Comparison of ENCODE assay signal across 24 mouse cellular contexts in genomic region chr5:143874571-143874970, GRCm38 (mm10). TPM values are rescaled to one million over a fixed set of nuclear protein-coding genes. Genes with fewer than 3 reads are reported as not detected.
DNase-seq lines count a peak whose midpoint lies in the region; ATAC-seq and TF ChIP-seq lines count a peak whose summit lies in the region.
"Had no signal": no experiment of that assay in that cellular context is flagged by ENCODE, and none has a peak within 500 bp of the region (broad histone marks: within the 10 kb centered on the region; RNA-seq: fewer than 3 reads in every experiment).

No protein-coding gene starts in this region.

- H3K27me3 ChIP-seq in kidney, embryonic 15.5 days: no peaks in the 10 kb centered on the region
- H3K27me3 ChIP-seq in stomach, embryonic 15.5 days (replicated peaks): no peaks in the 10 kb centered on the region
- no peaks in the 10 kb centered on the region for H3K27me3 ChIP-seq in stomach, postnatal 0 days (ENCODE audit: control insufficient read depth, insufficient read depth, low read length)
- H3K27me3 ChIP-seq in hindbrain, embryonic 13.5 days: no peaks in the 10 kb centered on the region
- H3K27me3 ChIP-seq in cerebellum, adult 2 months (ENCODE audit: control insufficient read depth, insufficient read depth, low read length): no peaks in the 10 kb centered on the region
- H3K27me3 ChIP-seq: CH12.LX; forebrain, embryonic 15.5 days; limb, embryonic 12.5 days had no signal

- no peak for TF ChIP-seq POLR2A in cerebellum, adult 2 months (IDR thresholded peaks at IDR 0.05; ENCODE audit: borderline replicate concordance, insufficient read depth, low read length)

- DNase-seq in kidney, adult 9 months: no peak
- DNase-seq in stomach, postnatal 0 days (ENCODE audit: low spot score): no peak
- DNase-seq in cerebellum, adult 2 months: no peak
- DNase-seq: B cell, adult 2 months; cerebellum, adult 8-10 months; kidney, postnatal 4 days; lung, embryonic 14.5 days had no signal

- peak; percentile 58; the same call in 1 of the 2 replicates for ATAC-seq in kidney, embryonic 15.5 days (replicated peaks; ENCODE audit: low FRiP score)
- ATAC-seq in stomach, embryonic 15.5 days (ENCODE audit: insufficient read depth, low FRiP score, low read depth): peak; percentile 50; the same call in 1 of the 2 replicates
- no peak for ATAC-seq in stomach, postnatal 0 days (ENCODE audit: low FRiP score, low TSS enrichment)
- ATAC-seq in erythroid progenitor cell, adult 5-6 weeks (replicated peaks; ENCODE audit: low FRiP score, poor library complexity, severe bottlenecking): peak; percentile 18; the same call in 1 of the 2 replicates
- no peak for ATAC-seq in hindbrain, embryonic 13.5 days (ENCODE audit: low FRiP score)
- ATAC-seq: forebrain, embryonic 15.5 days; hindbrain, embryonic 16.5 days; intestine, embryonic 16.5 days had no signal

- H3K4me2 ChIP-seq in kidney, embryonic 15.5 days: no peak overlapping the region
- no peak overlapping the region for H3K4me2 ChIP-seq in stomach, embryonic 15.5 days
- no peak overlapping the region for H3K4me2 ChIP-seq in stomach, postnatal 0 days (replicated peaks; ENCODE audit: low read depth)
- no peak overlapping the region for H3K4me2 ChIP-seq in hindbrain, embryonic 13.5 days
- H3K4me2 ChIP-seq: forebrain, embryonic 15.5 days; limb, embryonic 12.5 days; lung, embryonic 14.5 days had no signal

- TF ChIP-seq EP300 in stomach, postnatal 0 days (optimal IDR thresholded peaks at IDR 0.05): no peak

- no peak for TF ChIP-seq CTCF in stomach, postnatal 0 days (IDR thresholded peaks at IDR 0.05; ENCODE audit: low read depth)
- TF ChIP-seq CTCF in cerebellum, adult 2 months (IDR thresholded peaks at IDR 0.05; ENCODE audit: borderline replicate concordance, insufficient read depth, low read depth, low read length): no peak

- no peaks in the 10 kb centered on the region for H3K4me1 ChIP-seq in kidney, embryonic 15.5 days
- H3K4me1 ChIP-seq in stomach, embryonic 15.5 days: no peaks in the 10 kb centered on the region
- no peaks in the 10 kb centered on the region for H3K4me1 ChIP-seq in stomach, postnatal 0 days (replicated peaks; ENCODE audit: control insufficient read depth, insufficient read depth)
- no peaks in the 10 kb centered on the region for H3K4me1 ChIP-seq in hindbrain, embryonic 13.5 days (replicated peaks)
- H3K4me1 ChIP-seq in cerebellum, adult 2 months (ENCODE audit: control insufficient read depth, insufficient read depth, low read length): no peaks in the 10 kb centered on the region
- H3K4me1 ChIP-seq: forebrain, embryonic 15.5 days; heart, embryonic 10.5 days; limb, embryonic 12.5 days; midbrain, embryonic 10.5 days had no signal

- H3K9me3 ChIP-seq in kidney, embryonic 15.5 days (replicated peaks): no peaks in the 10 kb centered on the region
- no peaks in the 10 kb centered on the region for H3K9me3 ChIP-seq in stomach, embryonic 15.5 days
- H3K9me3 ChIP-seq in stomach, postnatal 0 days (ENCODE audit: control insufficient read depth, low read length): no peaks in the 10 kb centered on the region
- H3K9me3 ChIP-seq in hindbrain, embryonic 13.5 days: no peaks in the 10 kb centered on the region
- H3K9me3 ChIP-seq: forebrain, embryonic 15.5 days; heart, embryonic 10.5 days; limb, embryonic 12.5 days; midbrain, embryonic 10.5 days had no signal

- H3K27ac ChIP-seq in kidney, embryonic 15.5 days: no peak overlapping the region
- H3K27ac ChIP-seq in stomach, embryonic 15.5 days: no peak overlapping the region
- no peak overlapping the region for H3K27ac ChIP-seq in stomach, postnatal 0 days (replicated peaks)
- no peak overlapping the region for H3K27ac ChIP-seq in hindbrain, embryonic 13.5 days
- no peak overlapping the region for H3K27ac ChIP-seq in cerebellum, adult 2 months (ENCODE audit: insufficient read depth, low read length)
- H3K27ac ChIP-seq: forebrain, embryonic 15.5 days; heart, embryonic 10.5 days; limb, embryonic 12.5 days; macrophage; midbrain, embryonic 10.5 days had no signal

- H3K9ac ChIP-seq in kidney, embryonic 15.5 days: no peak overlapping the region
- H3K9ac ChIP-seq in stomach, embryonic 15.5 days: no peak overlapping the region
- H3K9ac ChIP-seq in stomach, postnatal 0 days (ENCODE audit: low read length): no peak overlapping the region
- no peak overlapping the region for H3K9ac ChIP-seq in hindbrain, embryonic 13.5 days
- H3K9ac ChIP-seq: forebrain, embryonic 15.5 days; limb, embryonic 12.5 days; lung, embryonic 14.5 days had no signal

- 64% methylated on average over 4 of the region's 4 CpGs for WGBS in kidney, embryonic 15.5 days
- 61% methylated on average over 4 of the region's 4 CpGs for WGBS in stomach, embryonic 15.5 days
- 55% methylated on average over 4 of the region's 4 CpGs for WGBS in stomach, postnatal 0 days
- 71% methylated on average over 4 of the region's 4 CpGs for WGBS in hindbrain, embryonic 13.5 days
- 69% methylated on average over 4 of the region's 4 CpGs for WGBS in cerebellum, adult 2 months

- H3K36me3 ChIP-seq in kidney, embryonic 15.5 days: peaks cover 70% of the 10 kb centered on the region
- peaks cover 15% of the 10 kb centered on the region for H3K36me3 ChIP-seq in stomach, embryonic 15.5 days
- H3K36me3 ChIP-seq in stomach, postnatal 0 days (ENCODE audit: control insufficient read depth, insufficient read depth, low read length): peaks cover 20% of the 10 kb centered on the region
- H3K36me3 ChIP-seq in hindbrain, embryonic 13.5 days: peaks cover 77% of the 10 kb centered on the region

- no peak overlapping the region for H3K4me3 ChIP-seq in kidney, embryonic 15.5 days (replicated peaks)
- no peak overlapping the region for H3K4me3 ChIP-seq in stomach, embryonic 15.5 days (replicated peaks)
- H3K4me3 ChIP-seq in stomach, postnatal 0 days (ENCODE audit: low read depth, low read length): no peak overlapping the region
- no peak overlapping the region for H3K4me3 ChIP-seq in hindbrain, embryonic 13.5 days
- H3K4me3 ChIP-seq in cerebellum, adult 2 months (replicated peaks; ENCODE audit: insufficient read depth, low read depth, low read length): no peak overlapping the region
- H3K4me3 ChIP-seq: forebrain, embryonic 15.5 days; heart, embryonic 10.5 days; limb, embryonic 12.5 days; midbrain, embryonic 10.5 days had no signal

RNA-seq across cellular contexts. Expression of gene Ankrd61, which starts 22.9 kb away (rescaled TPM):
- polyA plus RNA-seq in kidney, embryonic 15.5 days (2015; fragmentation: Nextera tagmentation; extraction: Ambion mirVana): 0.36 and 0.58 TPM in 2 replicates
- polyA plus RNA-seq in stomach, embryonic 15.5 days (2015; fragmentation: Nextera tagmentation; extraction: Ambion mirVana): 0.17 and 0.22 TPM in 2 replicates
- polyA plus RNA-seq in stomach, postnatal 0 days (2015; fragmentation: Nextera tagmentation; extraction: Ambion mirVana): 0.08 TPM in 1 of 2 replicates, not detected in the other
- total RNA-seq in erythroid progenitor cell, adult 5-6 weeks (2015; ENCODE audit: low replicate concordance): not detected in 2 replicates
- total RNA-seq in erythroid progenitor cell, adult 5-6 weeks (2017; ENCODE audit: low replicate concordance): 1.2 and 2.3 TPM in 2 replicates
- 0.43 and 0.66 TPM in 2 replicates for polyA plus RNA-seq in hindbrain, embryonic 13.5 days (2015; fragmentation: Nextera tagmentation; extraction: Ambion mirVana)
- polyA plus RNA-seq in cerebellum, adult 2 months (2012; rRNA removed): 0.29 and 0.44 TPM in 2 replicates
- total RNA-seq: left cerebral cortex, postnatal 14 days; midbrain, postnatal 0 days had no signal
- polyA plus RNA-seq: macrophage had no signal

RNA-seq across cellular contexts. Expression of gene Aimp2, which starts 35.1 kb away (rescaled TPM):
- polyA plus RNA-seq in kidney, embryonic 15.5 days (2015; fragmentation: Nextera tagmentation; extraction: Ambion mirVana): 113 TPM in 2 replicates
- 88.2 and 105 TPM in 2 replicates for polyA plus RNA-seq in stomach, embryonic 15.5 days (2015; fragmentation: Nextera tagmentation; extraction: Ambion mirVana)
- polyA plus RNA-seq in stomach, postnatal 0 days (2015; fragmentation: Nextera tagmentation; extraction: Ambion mirVana): 65.6 and 69.4 TPM in 2 replicates
- total RNA-seq in erythroid progenitor cell, adult 5-6 weeks (2015; ENCODE audit: low replicate concordance): 25.2 and 34.8 TPM in 2 replicates
- total RNA-seq in erythroid progenitor cell, adult 5-6 weeks (2017; ENCODE audit: low replicate concordance): 14.9 and 75.8 TPM in 2 replicates
- polyA plus RNA-seq in hindbrain, embryonic 13.5 days (2015; fragmentation: Nextera tagmentation; extraction: Ambion mirVana): 82.8 and 83.2 TPM in 2 replicates
- polyA plus RNA-seq in cerebellum, adult 2 months (2012; rRNA removed): 50.2 and 55.4 TPM in 2 replicates

RNA-seq across cellular contexts. Expression of gene Pms2, which starts 35.2 kb away (rescaled TPM):
- polyA plus RNA-seq in kidney, embryonic 15.5 days (2015; fragmentation: Nextera tagmentation; extraction: Ambion mirVana): 31.9 and 32.9 TPM in 2 replicates
- 22.7 and 24.9 TPM in 2 replicates for polyA plus RNA-seq in stomach, embryonic 15.5 days (2015; fragmentation: Nextera tagmentation; extraction: Ambion mirVana)
- polyA plus RNA-seq in stomach, postnatal 0 days (2015; fragmentation: Nextera tagmentation; extraction: Ambion mirVana): 8.0 and 8.9 TPM in 2 replicates
- 36.0 and 49.0 TPM in 2 replicates for total RNA-seq in erythroid progenitor cell, adult 5-6 weeks (2015; ENCODE audit: low replicate concordance)
- 79.1 and 92.9 TPM in 2 replicates for total RNA-seq in erythroid progenitor cell, adult 5-6 weeks (2017; ENCODE audit: low replicate concordance)
- polyA plus RNA-seq in hindbrain, embryonic 13.5 days (2015; fragmentation: Nextera tagmentation; extraction: Ambion mirVana): 26.8 and 33.1 TPM in 2 replicates
- 17.2 and 18.5 TPM in 2 replicates for polyA plus RNA-seq in cerebellum, adult 2 months (2012; rRNA removed)

RNA-seq across cellular contexts. Expression of gene Gm42421, which starts 53.4 kb away (rescaled TPM):
- 0.59 and 0.83 TPM in 2 replicates for polyA plus RNA-seq in kidney, embryonic 15.5 days (2015; fragmentation: Nextera tagmentation; extraction: Ambion mirVana)
- polyA plus RNA-seq in stomach, embryonic 15.5 days (2015; fragmentation: Nextera tagmentation; extraction: Ambion mirVana): 0.42 and 0.77 TPM in 2 replicates
- polyA plus RNA-seq in stomach, postnatal 0 days (2015; fragmentation: Nextera tagmentation; extraction: Ambion mirVana): 0.28 TPM in 1 of 2 replicates, not detected in the other
- total RNA-seq in erythroid progenitor cell, adult 5-6 weeks (2015; ENCODE audit: low replicate concordance): 10.5 TPM in 1 of 2 replicates, not detected in the other
- 0.90 and 8.6 TPM in 2 replicates for total RNA-seq in erythroid progenitor cell, adult 5-6 weeks (2017; ENCODE audit: low replicate concordance)
- 1.9 and 2.4 TPM in 2 replicates for polyA plus RNA-seq in hindbrain, embryonic 13.5 days (2015; fragmentation: Nextera tagmentation; extraction: Ambion mirVana)
- 3.3 and 3.4 TPM in 2 replicates for polyA plus RNA-seq in cerebellum, adult 2 months (2012; rRNA removed)
- total RNA-seq: gastrocnemius, adult 8-10 months; hematopoietic stem cell, adult 5-6 weeks; midbrain, postnatal 0 days had no signal
- polyA plus RNA-seq: kidney, embryonic 16.5 days had no signal

RNA-seq across cellular contexts. Expression of gene Eif2ak1, which starts 57.0 kb away (rescaled TPM):
- polyA plus RNA-seq in kidney, embryonic 15.5 days (2015; fragmentation: Nextera tagmentation; extraction: Ambion mirVana): 41.1 and 43.3 TPM in 2 replicates
- 34.3 and 36.1 TPM in 2 replicates for polyA plus RNA-seq in stomach, embryonic 15.5 days (2015; fragmentation: Nextera tagmentation; extraction: Ambion mirVana)
- polyA plus RNA-seq in stomach, postnatal 0 days (2015; fragmentation: Nextera tagmentation; extraction: Ambion mirVana): 18.7 and 19.9 TPM in 2 replicates
- total RNA-seq in erythroid progenitor cell, adult 5-6 weeks (2015; ENCODE audit: low replicate concordance): 247 and 263 TPM in 2 replicates
- total RNA-seq in erythroid progenitor cell, adult 5-6 weeks (2017; ENCODE audit: low replicate concordance): 329 and 365 TPM in 2 replicates
- 45.5 and 50.3 TPM in 2 replicates for polyA plus RNA-seq in hindbrain, embryonic 13.5 days (2015; fragmentation: Nextera tagmentation; extraction: Ambion mirVana)
- polyA plus RNA-seq in cerebellum, adult 2 months (2012; rRNA removed): 40.5 and 40.9 TPM in 2 replicates

Comparison
In these comparisons a context has a peak if more than half of its experiments do, and no peak if none do; other contexts are left out.
1. ATAC-seq: peak in kidney, embryonic 15.5 days (single experiment), stomach, embryonic 15.5 days (single experiment) and erythroid progenitor cell, adult 5-6 weeks (single experiment); none in stomach, postnatal 0 days (single experiment) and hindbrain, embryonic 13.5 days (single experiment).